Mouse (Mus musculus) spleen, adult 2 months (tissue): Measurements from ENCODE around the gene Sec16a.

Source experiments
- CTCF ChIP-seq: fragments of 200-500 bp; IDR thresholded peaks from 2 replicates; pipeline ENCODE4 v1.5.1; 2011; ENCODE audit warnings: mild to moderate bottlenecking, inconsistent platforms; ENCODE audit not compliant: insufficient read depth, insufficient read length, insufficient replicate concordance; ENCODE audit errors: extremely low read depth
- POLR2A ChIP-seq: fragments of 200-500 bp; IDR thresholded peaks from 2 replicates; pipeline ENCODE4 v1.6.1; 2011; ENCODE audit warnings: low read depth, low read length, inconsistent platforms

DNA sequence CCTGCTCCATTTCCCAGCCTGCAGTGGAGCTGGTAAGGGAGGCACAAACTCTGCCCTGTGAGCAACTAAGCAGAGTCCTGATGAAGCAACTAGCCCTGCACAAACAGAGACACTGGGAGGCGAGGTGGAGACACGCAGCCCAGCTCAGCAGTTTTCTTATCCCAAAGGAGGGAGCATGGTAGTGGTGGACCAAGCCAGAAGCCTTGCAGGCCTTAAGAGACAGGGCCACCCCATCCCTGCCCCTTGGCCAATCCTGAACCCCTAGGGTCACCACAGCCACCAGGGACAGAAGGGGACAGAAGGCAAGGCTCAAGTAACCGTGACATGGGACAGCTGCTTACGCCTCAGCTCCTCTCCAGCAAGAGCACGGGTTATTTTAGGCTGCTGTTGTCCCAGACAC, 16.7 kb upstream of the Sec16a start:
- TF ChIP-seq CTCF: no peak
- no peak for TF ChIP-seq POLR2A
